Mouse (Mus musculus) embryonic facial prominence, embryonic 10.5 days (tissue): ENCODE results near the gene Rnf167. TPM values are rescaled to one million over a fixed set of nuclear protein-coding genes. Genes with fewer than 3 reads are reported as not detected.

ENCODE experiments used
- DNase-seq: peaks from one replicate; pipeline ENCODE4 v3.0.0-alpha.2; 2017; ENCODE audit warnings: low spot score
- H3K27ac ChIP-seq: fragments of 300-500 bp; sonication (generic); replicated peaks from 2 replicates; pipeline ENCODE4 v1.5.1; 2016; ENCODE audit warnings: mild to moderate bottlenecking
- H3K27me3 ChIP-seq: fragments of 300-500 bp; sonication (generic); replicated peaks from 2 replicates; pipeline ENCODE4 v1.6.1; 2016; ENCODE audit warnings: low read depth, mild to moderate bottlenecking; ENCODE audit not compliant: poor library complexity, severe bottlenecking
- H3K36me3 ChIP-seq: fragments of 300-500 bp; sonication (generic); replicated peaks from 2 replicates; pipeline ENCODE4 v1.6.1; 2016; ENCODE audit warnings: mild to moderate bottlenecking, moderate library complexity
- H3K4me1 ChIP-seq: fragments of 300-500 bp; sonication (generic); 2 replicates; pipeline ENCODE4 v1.6.1; 2016
- H3K4me3 ChIP-seq: fragments of 300-500 bp; sonication (generic); 2 replicates; pipeline ENCODE4 v1.5.1; 2016; ENCODE audit warnings: mild to moderate bottlenecking, moderate library complexity
- H3K9me3 ChIP-seq: fragments of 300-500 bp; sonication (generic); 2 replicates; pipeline ENCODE4 v1.6.1; 2016; ENCODE audit warnings: mild to moderate bottlenecking
- WGBS: fragments of 180-500 bp; shearing (Covaris S2); methylation state at CpG from one replicate; pipeline ENCODE4 v1.1.7; 2016; 5-methylcytosine and 5-hydroxymethylcytosine counted together
- polyA plus RNA-seq: library from polyadenylated mRNA; unstranded; fragments of >200 nt; fragmentation: Nextera tagmentation; extraction: Ambion mirVana; gene quantifications from 2 replicates; pipeline ENCODE4 v1.2.1, GENCODE M21; 2016

The Rnf167 gene
- polyA plus RNA-seq, 1 experiment from 2014 or later: 91.9 TPM

DNA sequence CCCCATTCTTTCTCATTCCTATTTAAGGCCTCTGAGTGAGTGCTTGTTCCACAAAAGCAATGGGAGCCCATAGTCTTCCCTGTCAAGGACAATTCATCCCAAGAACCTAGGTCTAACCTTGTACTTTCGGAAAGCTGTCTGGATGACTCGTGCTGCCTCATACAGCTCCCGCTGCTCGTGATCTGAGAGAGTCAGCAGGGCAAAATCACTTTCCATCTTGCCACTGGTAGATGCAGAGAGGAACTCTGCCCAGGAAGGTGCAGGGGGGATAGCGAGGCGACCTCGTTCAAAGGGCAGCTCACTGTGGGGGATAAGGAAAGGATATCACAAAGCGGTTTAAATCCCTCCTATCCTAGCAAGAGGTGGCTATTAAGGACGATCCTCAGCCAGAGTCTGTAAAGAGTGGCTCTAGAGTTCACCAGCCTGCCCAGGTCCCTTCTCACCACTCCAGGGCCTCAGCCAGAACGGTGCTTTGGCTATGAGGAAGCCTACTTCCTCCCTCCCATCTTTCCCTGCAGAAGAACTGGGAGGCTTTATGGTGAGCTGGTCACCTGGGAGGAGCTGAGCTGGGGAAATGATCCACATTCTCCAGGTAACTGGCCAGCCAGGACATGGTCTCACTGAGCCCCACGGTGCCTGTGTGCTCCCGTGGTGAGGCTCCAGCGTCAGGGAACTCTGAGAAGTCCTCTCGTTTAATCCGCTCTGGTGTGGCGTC lies 24.5 kb downstream of the Rnf167 start:
- no peak overlapping the region for H3K4me3 ChIP-seq
- whole genome bisulfite sequencing: 83% methylated on average over 16 of the region's 16 CpGs
- H3K27ac ChIP-seq: no peak overlapping the region
- no peaks in the 10 kb centered on the region for H3K9me3 ChIP-seq
- peaks cover 30% of the 10 kb centered on the region for H3K4me1 ChIP-seq
- H3K27me3 ChIP-seq: no peaks in the 10 kb centered on the region
- peaks cover 54% of the 10 kb centered on the region for H3K36me3 ChIP-seq
- DNase-seq: no peak

DNA sequence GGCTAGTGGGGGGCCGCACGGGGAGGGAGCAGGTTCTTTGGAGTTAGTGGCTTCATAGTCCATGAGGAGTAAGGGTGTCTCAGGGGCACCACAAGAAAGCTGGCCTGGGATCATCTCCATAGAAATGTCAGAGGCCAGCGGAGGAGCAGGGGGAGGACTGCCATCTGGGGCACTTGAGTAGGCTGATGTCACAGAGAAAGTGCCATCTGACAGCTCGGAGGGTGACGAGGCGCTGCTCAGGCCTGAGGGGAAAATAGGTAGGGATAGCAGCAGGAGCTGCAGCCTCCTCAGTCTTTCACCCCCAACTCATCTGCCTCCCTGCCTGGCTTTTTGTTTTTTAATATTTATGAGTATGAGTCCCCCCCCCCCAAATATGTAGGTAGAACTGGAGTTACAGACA lies 27.0 kb downstream of the Rnf167 start:
- Histone ChIP-seq H3K4me1 (peaks cover 25% of the 10 kb centered on the region), H3K27me3 (no peaks in the 10 kb centered on the region), H3K9me3 (no peaks in the 10 kb centered on the region), H3K27ac (no peak overlapping the region), H3K4me3 (no peak overlapping the region), H3K36me3 (peaks cover 64% of the 10 kb centered on the region)
- 67% methylated on average over 6 of the region's 6 CpGs for WGBS
- no peak for DNase-seq

DNA sequence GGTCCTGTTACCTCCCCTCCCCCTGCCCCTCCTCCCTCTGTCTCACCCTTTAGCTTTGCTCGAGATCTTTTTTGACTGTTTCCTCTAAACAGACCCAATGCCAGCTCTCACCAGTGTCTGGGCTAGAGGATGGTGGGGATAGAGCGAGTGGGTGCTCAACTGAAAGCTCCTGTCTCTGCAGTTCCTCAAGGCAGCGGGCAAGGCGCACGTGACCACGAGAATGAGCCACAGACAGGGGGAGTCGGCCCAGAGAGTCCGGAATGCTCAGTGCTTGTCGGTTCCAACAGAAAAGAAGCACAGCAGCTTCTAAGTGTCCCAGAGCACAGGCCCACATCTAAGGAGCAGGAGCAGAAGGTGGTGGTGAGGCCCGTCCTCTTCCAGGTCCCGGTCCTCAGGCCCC lies 27.5 kb downstream of the Rnf167 start:
- no peak for DNase-seq
- Histone ChIP-seq H3K27me3 (no peaks in the 10 kb centered on the region), H3K4me1 (peaks cover 25% of the 10 kb centered on the region), H3K36me3 (peaks cover 68% of the 10 kb centered on the region), H3K27ac (no peak overlapping the region), H3K9me3 (no peaks in the 10 kb centered on the region), H3K4me3 (no peak overlapping the region)
- 64% methylated on average over 11 of the region's 11 CpGs for WGBS

DNA sequence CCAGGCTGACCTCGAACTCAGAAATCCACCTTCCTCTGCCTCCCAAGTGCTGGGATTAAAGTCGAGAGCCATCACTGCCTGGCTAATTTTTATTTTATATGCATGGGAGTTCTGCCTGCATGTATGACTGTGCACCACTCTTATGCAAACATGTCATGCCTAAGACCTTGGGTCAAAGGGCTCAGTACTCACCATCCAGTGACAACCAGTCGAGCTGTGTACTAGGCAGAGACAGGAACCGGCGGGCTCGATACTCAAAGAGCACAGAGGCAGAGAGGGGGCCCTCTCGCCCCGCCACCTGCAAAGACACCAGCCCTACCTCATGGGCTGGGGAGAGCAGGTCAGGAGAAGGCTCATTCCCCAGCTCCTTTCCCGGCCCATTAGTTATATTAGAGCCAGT lies 31.1 kb downstream of the Rnf167 start:
- 77% methylated on average over 9 of the region's 9 CpGs for WGBS
- Histone ChIP-seq H3K36me3 (peaks cover 80% of the 10 kb centered on the region), H3K27ac (no peak overlapping the region), H3K4me3 (no peak overlapping the region), H3K27me3 (no peaks in the 10 kb centered on the region), H3K4me1 (peaks cover 32% of the 10 kb centered on the region), H3K9me3 (no peaks in the 10 kb centered on the region)
- DNase-seq: no peak

DNA sequence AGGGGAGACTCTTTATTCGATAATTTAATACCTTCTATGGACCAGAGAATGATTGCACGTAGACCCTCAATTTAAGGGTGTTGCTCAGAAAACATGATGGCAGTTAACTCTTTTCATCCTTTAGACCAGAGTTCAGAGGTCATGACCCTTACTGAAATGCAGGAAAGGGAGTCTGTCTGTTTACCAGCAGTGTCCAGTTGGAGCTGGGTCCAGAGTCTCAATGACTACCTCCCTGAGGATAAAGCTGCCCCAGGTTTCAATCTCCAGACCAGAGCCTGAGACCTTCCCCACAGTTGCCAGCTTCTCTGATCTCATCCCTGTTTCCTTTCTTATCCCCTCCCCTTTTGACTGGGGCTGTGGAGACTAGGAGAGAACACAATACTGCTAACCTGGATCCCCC lies 31.5 kb downstream of the Rnf167 start:
- H3K4me1 ChIP-seq: peaks cover 32% of the 10 kb centered on the region
- H3K27me3 ChIP-seq: no peaks in the 10 kb centered on the region
- no peak overlapping the region for H3K4me3 ChIP-seq
- no peak overlapping the region for H3K27ac ChIP-seq
- DNase-seq: no peak
- no peaks in the 10 kb centered on the region for H3K9me3 ChIP-seq
- WGBS: 55% methylated on average over 2 of the region's 2 CpGs
- H3K36me3 ChIP-seq: peaks cover 83% of the 10 kb centered on the region

DNA sequence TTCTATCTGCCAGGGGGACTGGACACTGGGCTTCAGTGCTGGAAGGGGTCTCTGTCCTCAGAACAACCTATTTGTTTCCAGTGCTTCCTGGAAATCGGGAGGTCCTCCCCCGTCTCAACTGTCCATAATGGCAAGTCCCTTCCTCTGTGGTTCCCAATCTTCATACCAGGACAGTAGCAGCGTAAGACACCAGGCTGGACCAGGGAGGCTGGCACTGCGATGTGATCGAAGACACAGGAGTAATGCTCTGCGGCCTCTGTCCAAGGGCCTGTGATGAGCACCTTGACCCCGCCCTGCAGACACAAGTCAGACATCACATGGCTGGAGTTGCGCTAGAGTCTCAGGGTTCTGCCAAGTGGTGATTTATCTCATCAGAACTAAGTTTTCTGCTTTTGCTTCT lies 32.3 kb downstream of the Rnf167 start:
- Histone ChIP-seq H3K27me3 (no peaks in the 10 kb centered on the region), H3K27ac (no peak overlapping the region), H3K36me3 (peaks cover 83% of the 10 kb centered on the region), H3K4me3 (no peak overlapping the region), H3K4me1 (peaks cover 32% of the 10 kb centered on the region), H3K9me3 (no peaks in the 10 kb centered on the region)
- no peak for DNase-seq
- 95% methylated on average over 8 of the region's 8 CpGs for WGBS

DNA sequence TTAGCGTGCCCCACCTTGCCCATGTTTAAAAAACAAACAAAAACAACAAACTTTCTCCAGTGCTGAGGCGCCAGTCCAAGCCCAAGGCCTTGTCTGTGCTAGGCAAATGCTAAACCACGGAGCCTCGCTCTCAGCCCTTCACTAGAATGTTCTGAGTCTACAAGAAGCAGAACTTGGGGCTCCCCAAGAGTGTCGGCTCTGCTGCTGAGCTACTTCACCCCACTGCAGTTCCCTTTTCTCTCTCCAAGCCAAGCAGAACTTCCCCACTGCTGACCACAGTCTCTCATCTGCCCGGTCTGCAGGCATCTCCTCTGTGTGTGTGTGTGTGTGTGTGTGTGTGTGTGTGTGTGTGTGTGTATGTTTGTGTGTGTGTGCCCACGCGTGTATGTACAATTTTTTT lies 32.9 kb downstream of the Rnf167 start:
- Histone ChIP-seq H3K36me3 (peaks cover 84% of the 10 kb centered on the region), H3K9me3 (no peaks in the 10 kb centered on the region), H3K27me3 (no peaks in the 10 kb centered on the region), H3K27ac (no peak overlapping the region), H3K4me3 (no peak overlapping the region), H3K4me1 (peaks cover 32% of the 10 kb centered on the region)
- DNase-seq: no peak
- WGBS: 89% methylated on average over 8 of the region's 8 CpGs

DNA sequence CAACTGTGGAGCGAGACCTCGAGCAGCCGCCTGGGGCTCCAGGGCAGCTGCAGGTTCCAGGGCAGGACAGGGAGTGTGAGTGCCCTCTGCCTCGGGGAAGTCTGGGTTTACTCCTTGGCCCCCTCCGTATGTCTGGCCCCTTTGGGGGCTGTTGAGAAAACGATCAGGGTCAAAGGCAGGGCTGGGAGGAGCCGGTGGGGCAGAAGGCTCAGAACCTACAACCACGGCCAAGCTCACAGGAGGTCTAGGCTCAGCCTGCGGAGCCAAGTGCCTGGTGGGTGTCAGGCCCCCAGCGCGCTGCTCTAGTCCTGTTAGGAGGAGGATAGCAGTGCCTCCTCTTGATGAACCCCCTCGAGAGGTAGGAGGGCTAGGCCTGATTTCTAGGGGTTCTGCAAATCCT lies 34.1 kb downstream of the Rnf167 start:
- no peak overlapping the region for H3K4me3 ChIP-seq
- no peaks in the 10 kb centered on the region for H3K9me3 ChIP-seq
- DNase-seq: no peak
- H3K27me3 ChIP-seq: no peaks in the 10 kb centered on the region
- WGBS: 62% methylated on average over 12 of the region's 12 CpGs
- H3K4me1 ChIP-seq: peaks cover 34% of the 10 kb centered on the region
- peak overlapping the region; percentile 42 for H3K27ac ChIP-seq
- H3K36me3 ChIP-seq: peaks cover 84% of the 10 kb centered on the region

DNA sequence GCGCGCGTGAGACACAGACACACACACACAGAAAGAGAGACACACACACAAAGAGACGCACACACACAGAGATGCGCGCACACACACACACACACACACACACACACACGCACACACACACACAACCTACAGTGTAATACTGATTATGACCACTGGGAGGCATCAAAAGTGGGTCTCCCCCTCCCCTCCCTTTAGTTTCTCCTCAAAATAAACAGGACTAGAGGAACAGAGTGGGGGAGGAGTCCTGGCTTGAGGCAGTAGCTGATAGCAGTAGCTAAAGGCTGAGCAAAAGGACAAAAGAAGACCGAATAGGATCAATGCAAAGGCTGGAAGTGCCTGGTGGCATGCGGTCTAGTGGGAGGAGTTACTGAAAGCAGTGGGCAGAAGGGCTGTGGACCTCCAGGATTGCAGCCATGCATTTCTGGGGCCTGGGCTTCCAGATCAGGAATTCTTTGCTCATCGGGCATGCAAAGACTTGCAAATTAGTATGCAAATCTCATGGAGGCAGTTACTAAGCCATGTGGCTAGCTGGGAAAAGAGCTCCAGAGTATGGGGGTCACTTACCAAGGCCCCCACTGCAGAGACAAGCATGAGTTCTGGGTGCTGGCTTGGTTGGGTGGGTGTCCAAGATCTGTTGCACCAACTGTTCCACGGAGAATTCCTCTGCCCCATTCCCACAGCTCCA lies 35.0 kb downstream of the Rnf167 start:
- Histone ChIP-seq H3K4me1 (peaks cover 43% of the 10 kb centered on the region), H3K27me3 (no peaks in the 10 kb centered on the region), H3K9me3 (no peaks in the 10 kb centered on the region), H3K4me3 (peak overlapping the region; percentile 34), H3K36me3 (peaks cover 75% of the 10 kb centered on the region), H3K27ac (peak overlapping the region; percentile 42)
- WGBS: 16% methylated on average over 11 of the region's 11 CpGs
- peak; percentile 68 for DNase-seq

DNA sequence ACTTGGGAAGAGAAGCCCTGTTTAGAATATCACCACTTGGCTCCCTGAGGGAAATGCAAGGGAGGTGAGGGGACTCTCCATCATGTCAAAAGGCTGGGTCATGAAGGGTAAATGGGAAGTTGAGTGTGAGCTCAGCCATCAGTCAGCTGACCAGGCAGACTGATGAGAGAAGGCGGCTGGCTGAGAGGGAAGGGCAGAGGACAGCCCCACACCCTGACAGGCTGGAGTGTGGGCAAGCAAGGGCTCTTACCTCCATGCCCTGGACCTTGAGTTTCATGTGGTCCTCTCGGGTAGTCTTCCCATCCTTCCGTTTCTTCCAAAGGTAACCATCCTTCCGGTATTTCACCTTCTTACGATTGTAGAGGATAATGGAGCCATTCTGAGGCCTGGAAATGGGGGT lies 36.6 kb downstream of the Rnf167 start:
- Histone ChIP-seq H3K36me3 (peaks cover 64% of the 10 kb centered on the region), H3K27ac (no peak overlapping the region), H3K27me3 (no peaks in the 10 kb centered on the region), H3K4me1 (peaks cover 48% of the 10 kb centered on the region), H3K4me3 (no peak overlapping the region), H3K9me3 (no peaks in the 10 kb centered on the region)
- DNase-seq: no peak
- WGBS: 90% methylated on average over 5 of the region's 5 CpGs

DNA sequence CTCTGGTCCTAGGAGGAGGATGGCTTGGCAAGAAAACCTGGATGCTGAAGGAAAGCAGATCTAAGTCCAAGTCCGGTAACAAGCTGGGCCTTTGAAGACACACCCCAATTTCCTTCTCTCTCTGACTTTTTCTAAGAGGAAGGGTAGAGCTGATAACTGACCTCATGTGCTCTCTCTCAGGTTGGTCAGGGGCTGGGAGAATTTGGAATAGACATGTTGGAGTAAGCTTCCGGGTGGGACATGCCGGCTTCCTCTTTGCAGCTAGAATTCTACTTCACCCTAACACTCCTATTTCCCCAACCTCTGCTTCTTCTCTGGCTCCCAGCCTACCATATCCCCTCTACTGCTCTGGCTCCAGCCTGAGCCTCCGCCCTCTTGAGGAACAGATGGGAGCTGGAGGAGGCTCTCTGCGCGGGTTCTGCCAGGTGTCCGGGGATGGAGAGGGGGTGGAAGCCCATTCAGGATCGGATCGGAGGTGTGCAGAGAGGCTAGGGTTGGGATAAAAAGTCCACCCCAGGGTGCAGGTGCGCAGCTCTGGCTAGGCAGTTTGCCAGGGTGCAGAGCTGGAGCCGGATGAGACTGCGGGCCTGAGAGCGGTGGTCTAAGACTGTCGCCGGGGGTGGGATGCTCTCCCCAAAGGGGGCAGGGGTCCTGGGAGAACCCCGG lies 40.0 kb downstream of the Rnf167 start:
- DNase-seq: peak; percentile 65
- no peaks in the 10 kb centered on the region for H3K27me3 ChIP-seq
- peak overlapping the region; percentile 92 for H3K27ac ChIP-seq
- peak overlapping the region; percentile 91 for H3K4me3 ChIP-seq
- peaks cover 41% of the 10 kb centered on the region for H3K36me3 ChIP-seq
- no peaks in the 10 kb centered on the region for H3K9me3 ChIP-seq
- peaks cover 35% of the 10 kb centered on the region for H3K4me1 ChIP-seq
- 6% methylated on average over 16 of the region's 16 CpGs for WGBS

DNA sequence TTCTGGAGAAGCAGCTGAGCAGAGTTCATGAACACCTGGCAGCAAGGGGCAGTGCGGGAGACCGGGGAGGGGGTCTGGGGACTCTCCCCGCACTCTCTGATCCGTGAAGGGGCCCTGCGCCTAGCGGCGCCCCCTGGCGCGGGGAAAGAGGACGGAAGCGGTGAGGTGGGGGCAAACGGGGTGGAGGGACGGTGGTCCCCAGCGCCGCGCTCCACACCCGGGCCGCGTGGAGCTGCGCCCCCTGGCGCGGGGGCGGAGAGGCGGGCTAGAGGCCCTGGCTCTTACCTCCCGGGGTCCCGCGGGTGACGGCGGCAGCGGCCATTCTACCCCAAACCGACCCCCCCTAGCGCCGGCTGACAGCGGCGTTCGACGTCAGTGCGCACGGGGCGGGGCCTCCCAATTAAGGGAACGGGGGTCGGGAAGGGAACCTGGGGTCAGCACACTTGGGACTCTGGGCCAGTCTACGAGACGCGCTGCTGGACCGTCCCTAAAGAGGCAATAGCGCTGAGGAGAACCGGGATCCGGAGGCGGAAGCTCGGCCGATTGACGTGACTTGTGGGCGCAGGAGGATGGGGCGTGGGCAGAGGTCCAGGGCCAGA lies 40.7 kb downstream of the Rnf167 start, which contains the start of gene Camta2:
Gene Camta2, minus strand, starts transcription at position 505 of the 599 bp plus-strand sequence.
- peak; percentile 93 for DNase-seq
- H3K9me3 ChIP-seq: no peaks in the 10 kb centered on the region
- H3K36me3 ChIP-seq: peaks cover 35% of the 10 kb centered on the region
- peak within 1 kb of the TSS; percentile 91 for H3K4me3 ChIP-seq
- H3K27me3 ChIP-seq: no peaks in the 10 kb centered on the region
- WGBS: under 1% methylated on average over 55 of the region's 55 CpGs
- H3K4me1 ChIP-seq: peaks cover 28% of the 10 kb centered on the region
- H3K27ac ChIP-seq: peak within 1 kb of the TSS; percentile 92
